Mouse (Mus musculus) lung, embryonic 15.5 days (tissue): ENCODE data around the gene Fbxw8. TPM values are rescaled to one million over a fixed set of nuclear protein-coding genes. Genes with fewer than 3 reads are reported as not detected.

Experiments used
- ATAC-seq: fragments of 200-750 bp; cut with Nextera tagmentation; 2 replicates; pipeline ENCODE4 v1.8.0; 2017; ENCODE audit warnings: moderate number of reproducible peaks, borderline replicate concordance; ENCODE audit not compliant: low FRiP score, low TSS enrichment; ENCODE audit errors: extremely low read depth
- H3K27ac ChIP-seq: fragments of 300-500 bp; sonication (generic); 2 replicates; pipeline ENCODE4 v1.5.1; 2015; ENCODE audit warnings: moderate library complexity, mild to moderate bottlenecking, inconsistent platforms
- H3K27me3 ChIP-seq: fragments of 300-500 bp; sonication (generic); 2 replicates; pipeline ENCODE4 v1.6.1; 2015; ENCODE audit warnings: inconsistent platforms
- H3K36me3 ChIP-seq: fragments of 300-500 bp; sonication (generic); 2 replicates; pipeline ENCODE4 v1.6.1; 2015; ENCODE audit warnings: inconsistent platforms
- H3K4me1 ChIP-seq: fragments of 300-500 bp; sonication (generic); 2 replicates; pipeline ENCODE4 v1.6.1; 2015; ENCODE audit warnings: inconsistent platforms
- H3K4me2 ChIP-seq: fragments of 300-500 bp; sonication (generic); 2 replicates; pipeline ENCODE4 v1.6.1; 2015; ENCODE audit warnings: inconsistent platforms, mild to moderate bottlenecking, moderate library complexity
- H3K4me3 ChIP-seq: fragments of 300-500 bp; sonication (generic); 2 replicates; pipeline ENCODE4 v1.5.1; 2015; ENCODE audit warnings: mild to moderate bottlenecking, inconsistent platforms
- H3K9ac ChIP-seq: fragments of 300-500 bp; sonication (generic); 2 replicates; pipeline ENCODE4 v1.6.1; 2015; ENCODE audit warnings: inconsistent platforms
- H3K9me3 ChIP-seq: fragments of 300-500 bp; sonication (generic); 2 replicates; pipeline ENCODE4 v1.6.1; 2016; ENCODE audit warnings: inconsistent platforms
- WGBS: fragments of 180-500 bp; shearing (Covaris S2); methylation state at CpG from one replicate; pipeline ENCODE4 v1.1.7; 2015; 5-methylcytosine and 5-hydroxymethylcytosine counted together
- polyA plus RNA-seq: library from polyadenylated mRNA; unstranded; fragments of >200 nt; fragmentation: Nextera tagmentation; extraction: Ambion mirVana; gene quantifications from 2 replicates; pipeline ENCODE4 v1.2.1, GENCODE M21; 2015

The Fbxw8 gene
- polyA plus RNA-seq, 1 experiment from 2014 or later, result 30.2 TPM

- no peak for ATAC-seq
- Histone ChIP-seq H3K27ac (no peak overlapping the region), H3K9me3 (no peaks in the 10 kb centered on the region), H3K4me2 (no peak overlapping the region), H3K27me3 (no peaks in the 10 kb centered on the region), H3K9ac (no peak overlapping the region), H3K4me3 (no peak overlapping the region), H3K36me3 (peaks cover 3% of the 10 kb centered on the region), H3K4me1 (peaks cover 20% of the 10 kb centered on the region)
- WGBS, result 72% methylated on average over 10 of the region's 10 CpGs
These were observed 8.0 kb downstream of the Fbxw8 start for GRCm38 (mm10) chr5:118147264-118147663.

- Histone ChIP-seq H3K4me1 (peaks cover 20% of the 10 kb centered on the region), H3K4me2 (no peak overlapping the region), H3K27ac (peak overlapping the region; percentile 16; the same call in 1 of the 2 replicates), H3K9me3 (no peaks in the 10 kb centered on the region), H3K9ac (no peak overlapping the region), H3K36me3 (peaks cover 13% of the 10 kb centered on the region), H3K4me3 (no peak overlapping the region), H3K27me3 (no peaks in the 10 kb centered on the region)
- ATAC-seq, result no peak
- 64% methylated on average over 15 of the region's 15 CpGs for WGBS
These were observed 9.1 kb downstream of the Fbxw8 start for GRCm38 (mm10) chr5:118145999-118146679.

- Histone ChIP-seq H3K4me1 (peaks cover 20% of the 10 kb centered on the region), H3K4me2 (no peak overlapping the region), H3K36me3 (peaks cover 19% of the 10 kb centered on the region), H3K9me3 (no peaks in the 10 kb centered on the region), H3K9ac (no peak overlapping the region), H3K27me3 (no peaks in the 10 kb centered on the region), H3K27ac (peak overlapping the region; percentile 16; the same call in 1 of the 2 replicates), H3K4me3 (no peak overlapping the region)
- 89% methylated on average over 3 of the region's 3 CpGs for WGBS
- no peak for ATAC-seq
These were observed 9.8 kb downstream of the Fbxw8 start for GRCm38 (mm10) chr5:118145458-118145857.

- no peaks in the 10 kb centered on the region for H3K27me3 ChIP-seq
- ATAC-seq, result no peak
These were observed 10.5 kb downstream of the Fbxw8 start for GRCm38 (mm10) chr5:118144770-118145169.

GRCm38 (mm10) chr5:118144327-118144726 lies 10.9 kb downstream of the Fbxw8 start:
- Histone ChIP-seq H3K27ac (no peak overlapping the region), H3K4me1 (peaks cover 20% of the 10 kb centered on the region), H3K4me2 (no peak overlapping the region), H3K9ac (no peak overlapping the region), H3K4me3 (no peak overlapping the region), H3K9me3 (no peaks in the 10 kb centered on the region), H3K27me3 (no peaks in the 10 kb centered on the region), H3K36me3 (peaks cover 26% of the 10 kb centered on the region)
- 77% methylated on average over 4 of the region's 4 CpGs for WGBS
- no peak for ATAC-seq

More at GRCm38 (mm10) chr5:118144770-118145169, 10.5 kb downstream of the Fbxw8 start:
- Histone ChIP-seq H3K4me1 (peaks cover 20% of the 10 kb centered on the region), H3K4me2 (no peak overlapping the region), H3K27ac (no peak overlapping the region), H3K9ac (no peak overlapping the region), H3K9me3 (no peaks in the 10 kb centered on the region), H3K4me3 (no peak overlapping the region), H3K36me3 (peaks cover 23% of the 10 kb centered on the region)
- WGBS, result 67% methylated on average over 6 of the region's 6 CpGs

- Histone ChIP-seq H3K27me3 (no peaks in the 10 kb centered on the region), H3K4me3 (no peak overlapping the region), H3K9ac (no peak overlapping the region), H3K4me2 (no peak overlapping the region), H3K36me3 (peaks cover 26% of the 10 kb centered on the region), H3K27ac (no peak overlapping the region), H3K9me3 (no peaks in the 10 kb centered on the region), H3K4me1 (peaks cover 20% of the 10 kb centered on the region)
- 78% methylated on average over 12 of the region's 12 CpGs for WGBS
- no peak for ATAC-seq
These were observed 11.8 kb downstream of the Fbxw8 start for GRCm38 (mm10) chr5:118143211-118144026.

- ATAC-seq, result no peak
- Histone ChIP-seq H3K9me3 (no peaks in the 10 kb centered on the region), H3K27me3 (no peaks in the 10 kb centered on the region)
These were observed 12.8 kb downstream of the Fbxw8 start for GRCm38 (mm10) chr5:118142471-118142870.

GRCm38 (mm10) chr5:118139630-118140029 lies 15.6 kb downstream of the Fbxw8 start:
- Histone ChIP-seq H3K4me1 (no peaks in the 10 kb centered on the region), H3K4me3 (no peak overlapping the region), H3K9ac (no peak overlapping the region), H3K36me3 (peaks cover 26% of the 10 kb centered on the region), H3K4me2 (no peak overlapping the region), H3K27ac (no peak overlapping the region), H3K27me3 (no peaks in the 10 kb centered on the region), H3K9me3 (no peaks in the 10 kb centered on the region)
- ATAC-seq, result no peak
- WGBS, result 84% methylated on average over 8 of the region's 8 CpGs

More at GRCm38 (mm10) chr5:118142471-118142870, 12.8 kb downstream of the Fbxw8 start:
- no peak overlapping the region for H3K4me3 ChIP-seq
- H3K4me1 ChIP-seq, result peaks cover 20% of the 10 kb centered on the region
- no peak overlapping the region for H3K9ac ChIP-seq
- H3K36me3 ChIP-seq, result peaks cover 26% of the 10 kb centered on the region
- 84% methylated on average over 8 of the region's 8 CpGs for WGBS
- no peak overlapping the region for H3K27ac ChIP-seq
- no peak overlapping the region for H3K4me2 ChIP-seq

- no peaks in the 10 kb centered on the region for H3K4me1 ChIP-seq
- no peak overlapping the region for H3K9ac ChIP-seq
- no peak overlapping the region for H3K27ac ChIP-seq
- no peaks in the 10 kb centered on the region for H3K27me3 ChIP-seq
- no peaks in the 10 kb centered on the region for H3K9me3 ChIP-seq
- H3K36me3 ChIP-seq, result peaks cover 14% of the 10 kb centered on the region
- no peak overlapping the region for H3K4me2 ChIP-seq
- H3K4me3 ChIP-seq, result no peak overlapping the region
- WGBS, result 84% methylated on average over 5 of the region's 5 CpGs
- ATAC-seq, result no peak
These were observed 18.9 kb downstream of the Fbxw8 start for GRCm38 (mm10) chr5:118136391-118136790.

GRCm38 (mm10) chr5:118128651-118129050 lies 26.6 kb downstream of the Fbxw8 start:
- no peaks in the 10 kb centered on the region for H3K9me3 ChIP-seq
- no peaks in the 10 kb centered on the region for H3K27me3 ChIP-seq
- H3K36me3 ChIP-seq, result peaks cover 38% of the 10 kb centered on the region; the same call in 1 of the 2 replicates
- no peak overlapping the region for H3K27ac ChIP-seq
- no peak overlapping the region for H3K4me2 ChIP-seq
- no peak for ATAC-seq
- no peaks in the 10 kb centered on the region for H3K4me1 ChIP-seq
- 72% methylated on average over 9 of the region's 9 CpGs for WGBS
- no peak overlapping the region for H3K4me3 ChIP-seq
- H3K9ac ChIP-seq, result no peak overlapping the region

- Histone ChIP-seq H3K36me3 (peaks cover 38% of the 10 kb centered on the region; the same call in 1 of the 2 replicates), H3K9ac (no peak overlapping the region), H3K4me1 (no peaks in the 10 kb centered on the region), H3K4me2 (no peak overlapping the region), H3K4me3 (no peak overlapping the region), H3K9me3 (no peaks in the 10 kb centered on the region), H3K27me3 (no peaks in the 10 kb centered on the region), H3K27ac (no peak overlapping the region)
- no peak; the same call in 1 of the 2 replicates for ATAC-seq
- 62% methylated on average over 6 of the region's 6 CpGs for WGBS
These were observed 27.1 kb downstream of the Fbxw8 start for GRCm38 (mm10) chr5:118128208-118128607.

GRCm38 (mm10) chr5:118126671-118127070 lies 28.6 kb downstream of the Fbxw8 start:
- peaks cover 38% of the 10 kb centered on the region; the same call in 1 of the 2 replicates for H3K36me3 ChIP-seq
- no peak for ATAC-seq

More at GRCm38 (mm10) chr5:118126671-118127070, 28.6 kb downstream of the Fbxw8 start:
- no peak overlapping the region for H3K4me3 ChIP-seq
- whole genome bisulfite sequencing, result 79% methylated on average over 4 of the region's 4 CpGs
- H3K4me1 ChIP-seq, result no peaks in the 10 kb centered on the region
- no peak overlapping the region for H3K4me2 ChIP-seq
- no peak overlapping the region for H3K27ac ChIP-seq
- H3K9ac ChIP-seq, result no peak overlapping the region
- H3K27me3 ChIP-seq, result no peaks in the 10 kb centered on the region
- no peaks in the 10 kb centered on the region for H3K9me3 ChIP-seq
